In genomic region chr4:151751270-151751945, GRCm38 (mm10) we compare ENCODE assay signal across 22 mouse cellular contexts.
A peak's percentile ranks its signal among the peaks of the same experiment; 100 is the strongest.
DNase-seq lines count a peak whose midpoint lies in the region; ATAC-seq and TF ChIP-seq lines count a peak whose summit lies in the region.
"Had no signal": no experiment of that assay in that cellular context is flagged by ENCODE, and none has a peak within 500 bp of the region (broad histone marks: within the 10 kb centered on the region; RNA-seq: fewer than 3 reads in every experiment).

No protein-coding gene starts in this region.

- peaks cover 37% of the 10 kb centered on the region for H3K4me1 ChIP-seq in midbrain, embryonic 13.5 days (replicated peaks)
- H3K4me1 ChIP-seq in midbrain, embryonic 10.5 days, result peaks cover 34% of the 10 kb centered on the region

- H3K4me2 ChIP-seq in midbrain, embryonic 13.5 days (replicated peaks), result no peak overlapping the region
- H3K4me2 ChIP-seq: embryonic facial prominence, embryonic 12.5 days; forebrain, embryonic 15.5 days; hindbrain, embryonic 15.5 days; liver, embryonic 11.5 days had no signal

- peak; percentile 24 for DNase-seq in adrenal gland, adult 2 months
- no peak for DNase-seq in adrenal gland, postnatal 4 days (ENCODE audit: low spot score in 2 of 2)
- peak; percentile 33 for DNase-seq in gastrocnemius, adult 2 months
- DNase-seq in gastrocnemius, adult 8-10 months (ENCODE audit: low spot score in 2 of 2), result no peak
- DNase-seq in midbrain, embryonic 10.5 days (ENCODE audit: low spot score), result no peak
- peak; percentile 34 for DNase-seq in skeletal muscle tissue, adult 2 months (ENCODE audit: low read depth, low spot score)
- no peak for DNase-seq in cerebellum, adult 11 months
- DNase-seq: gastrocnemius, postnatal 10 days; heart, postnatal 36 days; kidney, postnatal 4 days; layer of hippocampus, adult 9-11 months; lung, adult 18-20 months; lung, postnatal 14 days; retina, postnatal 1 day had no signal

- TF ChIP-seq CTCF in gastrocnemius, adult 2 months (IDR thresholded peaks at IDR 0.05), result no peak

- peak overlapping the region; percentile 76 for H3K27ac ChIP-seq in gastrocnemius, adult 2 months
- 0 out of 2 replicates have a peak overlapping the region, but pooled peaks have one; percentile 25 for H3K27ac ChIP-seq in midbrain, embryonic 13.5 days
- H3K27ac ChIP-seq in midbrain, embryonic 10.5 days (replicated peaks), result no peak overlapping the region
- H3K27ac ChIP-seq: embryonic facial prominence, embryonic 12.5 days; forebrain, embryonic 15.5 days; left cerebral cortex, adult 2 months had no signal

- intact Hi-C loops in gastrocnemius, adult 2 months (cut with DNase I), result loop anchor here (5.0 to 10.0 kb wide), 2 partner anchors 34 to 87 kb away; no protein-coding TSS in a partner anchor

- no peaks in the 10 kb centered on the region for H3K9me3 ChIP-seq in midbrain, embryonic 13.5 days
- H3K9me3 ChIP-seq in midbrain, embryonic 10.5 days (replicated peaks), result no peaks in the 10 kb centered on the region
- H3K9me3 ChIP-seq: embryonic facial prominence, embryonic 12.5 days; forebrain, embryonic 15.5 days; hindbrain, embryonic 15.5 days had no signal

- H3K27me3 ChIP-seq in midbrain, embryonic 13.5 days, result no peaks in the 10 kb centered on the region
- H3K27me3 ChIP-seq in midbrain, embryonic 10.5 days (ENCODE audit: low read depth, poor library complexity, severe bottlenecking), result no peaks in the 10 kb centered on the region
- H3K27me3 ChIP-seq: embryonic facial prominence, embryonic 12.5 days; forebrain, embryonic 15.5 days; hindbrain, embryonic 15.5 days had no signal

- no peak for ATAC-seq in midbrain, embryonic 13.5 days
- ATAC-seq: forebrain, embryonic 15.5 days; intestine, embryonic 16.5 days had no signal

- no peak overlapping the region for H3K9ac ChIP-seq in midbrain, embryonic 13.5 days (replicated peaks)
- H3K9ac ChIP-seq: embryonic facial prominence, embryonic 12.5 days; forebrain, embryonic 15.5 days; hindbrain, embryonic 15.5 days had no signal

- H3K4me3 ChIP-seq in gastrocnemius, adult 2 months, result peak overlapping the region; percentile 9; the same call in 1 of the 2 replicates
- no peak overlapping the region for H3K4me3 ChIP-seq in midbrain, embryonic 13.5 days (replicated peaks)
- no peak overlapping the region for H3K4me3 ChIP-seq in midbrain, embryonic 10.5 days
- H3K4me3 ChIP-seq: embryonic facial prominence, embryonic 12.5 days; erythroblast, embryonic 14.5 days; forebrain, embryonic 15.5 days; hindbrain, embryonic 15.5 days; left cerebral cortex, adult 2 months had no signal

- no peaks in the 10 kb centered on the region for H3K36me3 ChIP-seq in midbrain, embryonic 13.5 days
- H3K36me3 ChIP-seq in midbrain, embryonic 10.5 days, result no peaks in the 10 kb centered on the region
- H3K36me3 ChIP-seq: embryonic facial prominence, embryonic 12.5 days; forebrain, embryonic 15.5 days; hindbrain, embryonic 15.5 days had no signal

- WGBS in midbrain, embryonic 13.5 days, result 84% methylated on average over 15 of the region's 15 CpGs
- 90% methylated on average over 15 of the region's 15 CpGs for WGBS in midbrain, embryonic 10.5 days

Comparison
In these comparisons a context has a peak if more than half of its experiments do, and no peak if none do; other contexts are left out.
1. DNase-seq: peak in adrenal gland, adult 2 months (single experiment), gastrocnemius, adult 2 months (single experiment) and skeletal muscle tissue, adult 2 months (single experiment); none in adrenal gland, postnatal 4 days (0 of 2), gastrocnemius, adult 8-10 months (0 of 2), midbrain, embryonic 10.5 days (single experiment) and cerebellum, adult 11 months (single experiment).